Mouse (Mus musculus): ENCODE data around the gene Mcm3ap. TPM values are rescaled to one million over a fixed set of nuclear protein-coding genes. Genes with fewer than 3 reads are reported as not detected.

The Mcm3ap gene
- polyA plus RNA-seq, 1 experiment from 2014 or later, result 76.4 TPM

DNA sequence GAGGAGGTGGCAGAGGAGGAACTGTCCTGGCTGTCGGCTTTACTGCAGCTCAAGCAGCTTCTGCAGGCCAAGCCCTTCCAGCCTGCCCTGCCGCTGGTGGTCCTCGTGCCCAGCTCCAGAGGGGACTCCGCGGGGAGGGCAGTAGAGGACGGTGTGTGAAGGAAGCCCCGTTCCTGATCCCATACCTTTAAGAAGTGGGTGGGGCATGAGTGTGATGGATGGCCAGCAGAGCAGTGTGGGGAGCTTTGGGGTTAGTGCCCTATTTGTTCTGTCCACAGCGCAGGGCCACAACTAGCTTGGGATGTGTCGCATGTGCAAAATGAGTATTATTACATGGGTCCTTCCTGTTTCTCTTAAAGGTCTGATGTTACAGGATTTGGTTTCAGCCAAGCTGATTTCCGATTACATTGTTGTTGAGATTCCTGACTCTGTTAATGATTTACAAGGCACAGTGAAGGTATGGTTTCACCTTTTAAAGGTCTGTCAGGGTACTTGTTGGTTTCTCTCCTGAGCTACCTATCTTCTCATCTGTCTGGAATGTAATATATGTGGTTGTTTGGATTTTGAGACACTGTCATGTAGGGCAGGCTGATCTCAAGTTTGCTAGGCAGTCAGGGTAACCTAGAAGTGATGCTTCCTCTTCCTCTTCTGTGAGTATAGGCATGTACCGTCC is 35.7 kb downstream of the Mcm3ap start:
- no peak for ATAC-seq (replicated peaks; ENCODE audit: insufficient number of reproducible peaks, low FRiP score, low TSS enrichment, low read depth)
- Histone ChIP-seq H3K4me3 (ENCODE audit: low read depth, low read length) (no peak overlapping the region), H3K9ac (replicated peaks; ENCODE audit: low read length) (no peak overlapping the region), H3K4me1 (ENCODE audit: control insufficient read depth, insufficient read depth, low read length) (no peaks in the 10 kb centered on the region), H3K4me2 (ENCODE audit: low read depth, low read length) (no peak overlapping the region), H3K36me3 (replicated peaks; ENCODE audit: control insufficient read depth, insufficient read depth, low read depth, low read length) (peaks cover 11% of the 10 kb centered on the region), H3K27me3 (ENCODE audit: control insufficient read depth, insufficient read depth, low read length) (no peaks in the 10 kb centered on the region), H3K27ac (replicated peaks; ENCODE audit: low read depth, low read length) (no peak overlapping the region), H3K9me3 (replicated peaks; ENCODE audit: control insufficient read depth, low read length) (no peaks in the 10 kb centered on the region)
- DNase-seq (ENCODE audit: low spot score), result no peak
- WGBS, result 93% methylated on average over 11 of the region's 11 CpGs

- ATAC-seq (replicated peaks; ENCODE audit: insufficient number of reproducible peaks, low FRiP score, low TSS enrichment, low read depth) (no peak), DNase-seq (ENCODE audit: low spot score) (no peak)
- H3K36me3 ChIP-seq (replicated peaks; ENCODE audit: control insufficient read depth, insufficient read depth, low read depth, low read length), result peaks cover 7% of the 10 kb centered on the region
- WGBS, result 86% methylated on average over 7 of the region's 7 CpGs
- no peak overlapping the region for H3K4me2 ChIP-seq (ENCODE audit: low read depth, low read length)
- H3K27ac ChIP-seq (replicated peaks; ENCODE audit: low read depth, low read length), result no peak overlapping the region
- no peaks in the 10 kb centered on the region for H3K9me3 ChIP-seq (replicated peaks; ENCODE audit: control insufficient read depth, low read length)
- no peak overlapping the region for H3K4me3 ChIP-seq (ENCODE audit: low read depth, low read length)
- no peak overlapping the region for H3K9ac ChIP-seq (replicated peaks; ENCODE audit: low read length)
- H3K27me3 ChIP-seq (ENCODE audit: control insufficient read depth, insufficient read depth, low read length), result no peaks in the 10 kb centered on the region
- H3K4me1 ChIP-seq (ENCODE audit: control insufficient read depth, insufficient read depth, low read length), result no peaks in the 10 kb centered on the region
Observed at GRCm38 (mm10) chr10:76505865-76506264, 37.1 kb downstream of the Mcm3ap start.

DNA sequence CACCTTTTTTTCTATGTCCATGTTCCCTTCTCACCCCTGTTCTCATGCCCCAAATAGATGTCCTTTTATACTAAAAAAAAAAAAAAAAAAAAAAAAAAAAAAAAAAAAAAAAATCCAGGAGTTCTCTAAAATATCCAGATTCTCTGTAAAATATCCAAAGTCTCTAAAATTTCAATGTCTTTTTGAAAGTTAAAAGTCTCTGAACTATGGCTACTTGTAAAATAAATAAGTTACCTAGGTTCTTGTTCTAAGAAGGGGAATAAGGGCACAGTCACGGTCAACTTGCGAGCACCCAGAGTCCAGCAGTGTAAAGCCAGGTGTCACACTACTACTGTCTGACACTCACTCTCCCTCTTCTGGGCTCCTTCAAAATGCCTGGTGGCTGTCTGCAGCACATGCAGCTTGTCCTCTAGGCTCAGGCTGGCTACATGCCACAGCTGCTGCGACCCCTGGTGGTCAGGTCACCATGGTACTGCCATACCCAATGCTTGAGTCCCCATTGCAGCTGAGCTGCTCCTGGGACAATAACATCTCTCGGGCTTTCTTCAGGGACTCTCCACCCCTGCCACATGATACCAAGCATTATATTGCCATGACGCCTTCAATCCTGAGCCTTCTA is 44.3 kb downstream of the Mcm3ap start:
- Histone ChIP-seq H3K9me3 (replicated peaks; ENCODE audit: control insufficient read depth, low read length) (no peaks in the 10 kb centered on the region), H3K4me2 (ENCODE audit: low read depth, low read length) (no peak overlapping the region), H3K27ac (replicated peaks; ENCODE audit: low read depth, low read length) (no peak overlapping the region), H3K4me3 (ENCODE audit: low read depth, low read length) (no peak overlapping the region), H3K27me3 (ENCODE audit: control insufficient read depth, insufficient read depth, low read length) (no peaks in the 10 kb centered on the region), H3K36me3 (replicated peaks; ENCODE audit: control insufficient read depth, insufficient read depth, low read depth, low read length) (peaks cover 3% of the 10 kb centered on the region), H3K9ac (replicated peaks; ENCODE audit: low read length) (no peak overlapping the region), H3K4me1 (ENCODE audit: control insufficient read depth, insufficient read depth, low read length) (no peaks in the 10 kb centered on the region)
- WGBS, result 42% methylated on average over 5 of the region's 5 CpGs
- peak; percentile 90 for ATAC-seq (replicated peaks; ENCODE audit: insufficient number of reproducible peaks, low FRiP score, low TSS enrichment, low read depth)
- DNase-seq (ENCODE audit: low spot score), result peak; percentile 80

GRCm38 (mm10) chr10:76530922-76531321 is 62.2 kb downstream of the Mcm3ap start:
- ATAC-seq (replicated peaks; ENCODE audit: insufficient number of reproducible peaks, low FRiP score, low TSS enrichment, low read depth) (peak; percentile 66), DNase-seq (ENCODE audit: low spot score) (no peak)
- Histone ChIP-seq H3K36me3 (replicated peaks; ENCODE audit: control insufficient read depth, insufficient read depth, low read depth, low read length) (no peaks in the 10 kb centered on the region), H3K4me2 (ENCODE audit: low read depth, low read length) (peak overlapping the region; percentile 85), H3K9me3 (replicated peaks; ENCODE audit: control insufficient read depth, low read length) (no peaks in the 10 kb centered on the region), H3K27me3 (ENCODE audit: control insufficient read depth, insufficient read depth, low read length) (no peaks in the 10 kb centered on the region), H3K4me1 (ENCODE audit: control insufficient read depth, insufficient read depth, low read length) (no peaks in the 10 kb centered on the region), H3K4me3 (ENCODE audit: low read depth, low read length) (peak overlapping the region; percentile 51), H3K27ac (replicated peaks; ENCODE audit: low read depth, low read length) (no peak overlapping the region), H3K9ac (replicated peaks; ENCODE audit: low read length) (peak overlapping the region; percentile 14)
- WGBS, result 3% methylated on average over 11 of the region's 11 CpGs

GRCm38 (mm10) chr10:76531375-76531774 is 62.6 kb downstream of the Mcm3ap start, which contains the start of gene Lss:
Gene Lss, plus strand, starts transcription at chr10:76531588.
- Histone ChIP-seq H3K36me3 (replicated peaks; ENCODE audit: control insufficient read depth, insufficient read depth, low read depth, low read length) (no peaks in the 10 kb centered on the region), H3K4me2 (ENCODE audit: low read depth, low read length) (peak within 1 kb of the TSS; percentile 85), H3K9me3 (replicated peaks; ENCODE audit: control insufficient read depth, low read length) (no peaks in the 10 kb centered on the region), H3K27ac (replicated peaks; ENCODE audit: low read depth, low read length) (0 out of 2 replicates have a peak within 1 kb of the TSS, but pooled peaks have one; percentile 24), H3K4me3 (ENCODE audit: low read depth, low read length) (peak within 1 kb of the TSS; percentile 51), H3K4me1 (ENCODE audit: control insufficient read depth, insufficient read depth, low read length) (no peaks in the 10 kb centered on the region), H3K27me3 (ENCODE audit: control insufficient read depth, insufficient read depth, low read length) (no peaks in the 10 kb centered on the region), H3K9ac (replicated peaks; ENCODE audit: low read length) (peak within 1 kb of the TSS; percentile 71)
- ATAC-seq (replicated peaks; ENCODE audit: insufficient number of reproducible peaks, low FRiP score, low TSS enrichment, low read depth), result peak; percentile 99
- under 1% methylated on average over 35 of the region's 37 CpGs for WGBS
- DNase-seq (ENCODE audit: low spot score), result peak; percentile 97

DNA sequence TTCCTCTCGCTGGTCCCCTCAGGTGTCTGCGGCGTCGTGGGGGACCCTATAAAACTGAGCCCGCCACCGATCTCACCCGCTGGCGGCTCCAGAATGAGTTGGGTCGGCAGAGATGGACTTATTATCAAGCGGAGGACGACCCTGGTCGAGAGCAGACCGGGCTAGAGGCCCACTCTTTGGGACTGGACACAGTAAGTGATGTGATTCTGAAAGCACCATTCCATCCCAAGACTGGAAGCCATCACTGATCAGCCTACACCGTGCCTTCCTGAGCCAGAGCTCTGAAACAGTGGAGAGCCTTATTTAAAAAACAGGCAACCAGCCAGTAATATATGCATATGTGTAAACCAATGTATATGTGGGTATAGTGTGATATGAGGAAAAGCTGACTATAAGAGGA is 63.1 kb downstream of the Mcm3ap start:
- DNase-seq (ENCODE audit: low spot score), result peak; percentile 12
- H3K9ac ChIP-seq (replicated peaks; ENCODE audit: low read length), result peak overlapping the region; percentile 71
- H3K27ac ChIP-seq (replicated peaks; ENCODE audit: low read depth, low read length), result 0 out of 2 replicates have a peak overlapping the region, but pooled peaks have one; percentile 24
- ATAC-seq (replicated peaks; ENCODE audit: insufficient number of reproducible peaks, low FRiP score, low TSS enrichment, low read depth), result peak; percentile 10; the same call in 1 of the 2 replicates
- H3K9me3 ChIP-seq (replicated peaks; ENCODE audit: control insufficient read depth, low read length), result no peaks in the 10 kb centered on the region
- peak overlapping the region; percentile 51 for H3K4me3 ChIP-seq (ENCODE audit: low read depth, low read length)
- peak overlapping the region; percentile 85 for H3K4me2 ChIP-seq (ENCODE audit: low read depth, low read length)
- WGBS, result 3% methylated on average over 14 of the region's 14 CpGs
- no peaks in the 10 kb centered on the region for H3K4me1 ChIP-seq (ENCODE audit: control insufficient read depth, insufficient read depth, low read length)
- no peaks in the 10 kb centered on the region for H3K36me3 ChIP-seq (replicated peaks; ENCODE audit: control insufficient read depth, insufficient read depth, low read depth, low read length)
- no peaks in the 10 kb centered on the region for H3K27me3 ChIP-seq (ENCODE audit: control insufficient read depth, insufficient read depth, low read length)

DNA sequence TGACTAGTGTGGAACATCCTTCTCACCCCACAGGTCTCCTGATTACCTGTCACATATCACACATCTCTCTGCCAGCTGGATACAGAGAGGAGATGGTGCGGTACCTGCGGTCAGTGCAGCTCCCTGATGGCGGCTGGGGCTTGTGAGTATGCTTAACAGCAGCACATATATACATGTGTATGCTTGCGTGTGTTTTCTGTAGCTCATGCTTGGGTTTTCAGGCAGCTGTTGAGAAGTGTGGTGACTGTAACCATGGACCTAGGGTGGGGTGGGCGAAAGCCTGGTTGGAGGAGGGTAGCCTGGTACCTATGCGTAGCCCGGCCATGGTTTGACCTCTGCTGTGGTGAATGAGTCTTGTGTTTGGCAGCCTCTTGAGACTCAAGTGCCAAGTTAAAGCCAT is 66.8 kb downstream of the Mcm3ap start:
- Histone ChIP-seq H3K9me3 (replicated peaks; ENCODE audit: control insufficient read depth, low read length) (no peaks in the 10 kb centered on the region), H3K36me3 (replicated peaks; ENCODE audit: control insufficient read depth, insufficient read depth, low read depth, low read length) (peaks cover 3% of the 10 kb centered on the region), H3K4me1 (ENCODE audit: control insufficient read depth, insufficient read depth, low read length) (no peaks in the 10 kb centered on the region), H3K4me3 (ENCODE audit: low read depth, low read length) (no peak overlapping the region), H3K27me3 (ENCODE audit: control insufficient read depth, insufficient read depth, low read length) (no peaks in the 10 kb centered on the region), H3K9ac (replicated peaks; ENCODE audit: low read length) (no peak overlapping the region), H3K4me2 (ENCODE audit: low read depth, low read length) (no peak overlapping the region), H3K27ac (replicated peaks; ENCODE audit: low read depth, low read length) (no peak overlapping the region)
- whole genome bisulfite sequencing, result 95% methylated on average over 7 of the region's 7 CpGs
- no peak for DNase-seq (ENCODE audit: low spot score)
- ATAC-seq (replicated peaks; ENCODE audit: insufficient number of reproducible peaks, low FRiP score, low TSS enrichment, low read depth), result no peak

DNA sequence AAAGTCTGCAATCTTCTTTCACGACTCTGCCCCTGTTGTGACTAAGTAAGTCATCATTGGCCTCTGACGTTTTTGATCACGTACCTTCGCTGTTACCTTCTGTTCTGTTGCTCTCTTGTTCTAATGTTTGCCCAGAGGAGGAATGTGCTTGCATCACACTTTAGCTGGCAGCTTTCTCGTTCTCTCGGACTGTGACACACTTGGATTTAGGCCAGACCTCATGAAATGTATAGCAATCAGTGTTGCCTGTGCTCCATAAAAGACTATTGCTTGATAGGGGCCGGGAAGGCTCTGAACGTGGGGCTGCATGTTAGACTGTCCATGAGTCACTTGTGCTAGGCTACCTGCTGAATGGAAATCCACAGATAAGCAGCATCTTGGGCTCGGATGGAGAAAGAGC is 68.9 kb downstream of the Mcm3ap start:
- no peak overlapping the region for H3K9ac ChIP-seq (replicated peaks; ENCODE audit: low read length)
- no peak for DNase-seq (ENCODE audit: low spot score)
- no peaks in the 10 kb centered on the region for H3K4me1 ChIP-seq (ENCODE audit: control insufficient read depth, insufficient read depth, low read length)
- H3K36me3 ChIP-seq (replicated peaks; ENCODE audit: control insufficient read depth, insufficient read depth, low read depth, low read length), result peaks cover 3% of the 10 kb centered on the region
- H3K27ac ChIP-seq (replicated peaks; ENCODE audit: low read depth, low read length), result no peak overlapping the region
- no peaks in the 10 kb centered on the region for H3K9me3 ChIP-seq (replicated peaks; ENCODE audit: control insufficient read depth, low read length)
- WGBS, result 89% methylated on average over 9 of the region's 9 CpGs
- no peak overlapping the region for H3K4me2 ChIP-seq (ENCODE audit: low read depth, low read length)
- H3K4me3 ChIP-seq (ENCODE audit: low read depth, low read length), result no peak overlapping the region
- H3K27me3 ChIP-seq (ENCODE audit: control insufficient read depth, insufficient read depth, low read length), result no peaks in the 10 kb centered on the region
- ATAC-seq (replicated peaks; ENCODE audit: insufficient number of reproducible peaks, low FRiP score, low TSS enrichment, low read depth), result no peak
